Mouse (Mus musculus) CH12.LX (cell line): ENCODE data around the gene Ltb.

Source experiments
- CHD1 ChIP-seq: IDR thresholded peaks from 2 replicates; pipeline ENCODE4 v1.6.1; 2012; ENCODE audit warnings: low read depth, low read length, improper control_type of control experiment, inconsistent platforms
- CTCF ChIP-seq, 2 experiments: IDR thresholded peaks in 1 of 2; conservative IDR thresholded peaks in 1 of 2; 2 replicates each; pipeline ENCODE4 v1.5.1; 2011 to 2012; ENCODE audit warnings: low read depth in 2 of 2, low read length in 2 of 2, improper control_type of control experiment in 1 of 2, inconsistent platforms in 1 of 2, mild to moderate bottlenecking in 1 of 2, moderate library complexity in 1 of 2
- ELF1 ChIP-seq: IDR thresholded peaks from 2 replicates; pipeline ENCODE4 v1.6.1; 2014; ENCODE audit warnings: low read depth, mild to moderate bottlenecking, inconsistent platforms, low read length, improper control_type of control experiment
- ETS1 ChIP-seq: conservative IDR thresholded peaks from 2 replicates; pipeline ENCODE4 v1.6.1; 2012; ENCODE audit warnings: low read depth, mild to moderate bottlenecking, inconsistent platforms, low read length, improper control_type of control experiment, moderate library complexity
- MAZ ChIP-seq: IDR thresholded peaks from 2 replicates; pipeline ENCODE4 v1.6.1; 2012; ENCODE audit warnings: low read depth, mild to moderate bottlenecking, inconsistent platforms, low read length, improper control_type of control experiment, moderate library complexity
- RCOR1 ChIP-seq: conservative IDR thresholded peaks from 2 replicates; pipeline ENCODE4 v1.6.1; 2012; ENCODE audit warnings: low read depth, mild to moderate bottlenecking, inconsistent platforms, low read length, improper control_type of control experiment
- USF1 ChIP-seq: IDR thresholded peaks from 2 replicates; pipeline ENCODE4 v1.6.1; 2014; ENCODE audit warnings: low read depth, mild to moderate bottlenecking, inconsistent platforms, low read length, improper control_type of control experiment
- USF2 ChIP-seq: conservative IDR thresholded peaks from 2 replicates; pipeline ENCODE4 v1.6.1; 2011; ENCODE audit warnings: low read depth, low read length, improper control_type of control experiment
- ZC3H11A ChIP-seq: IDR thresholded peaks from 2 replicates; pipeline ENCODE4 v1.6.1; 2012; ENCODE audit warnings: low read depth, mild to moderate bottlenecking, inconsistent platforms, low read length, improper control_type of control experiment

DNA sequence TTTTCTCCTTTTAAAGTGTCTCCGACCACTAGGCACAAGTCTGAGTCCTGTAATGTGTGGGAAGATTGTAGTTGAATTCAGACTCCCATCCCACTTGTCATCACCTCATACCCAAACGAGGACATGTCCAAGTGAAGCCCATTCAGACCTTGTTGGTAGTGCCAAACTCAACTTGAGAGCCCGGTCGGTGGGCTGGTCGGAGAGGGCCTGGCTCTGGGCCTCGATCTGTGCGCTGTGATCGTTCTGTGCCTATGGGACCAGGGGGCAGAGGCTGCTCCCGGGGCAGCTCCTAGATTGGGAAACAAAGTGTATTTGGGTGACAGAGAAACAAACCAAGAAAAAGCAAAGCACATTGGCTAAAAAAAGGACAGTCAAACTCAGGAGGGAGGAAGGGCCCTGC is 41.2 kb upstream of the Ltb start:
- no peak for TF ChIP-seq CTCF (conservative IDR thresholded peaks at IDR 0.05 in 1 of 2, IDR thresholded peaks at IDR 0.05 in 1 of 2; ENCODE audit: low read depth in 2 of 2, low read length in 2 of 2)
- no peak for TF ChIP-seq ETS1
- TF ChIP-seq MAZ = no peak
- TF ChIP-seq RCOR1 = no peak
- no peak for TF ChIP-seq USF2
- TF ChIP-seq ZC3H11A = no peak
- no peak for TF ChIP-seq ELF1
- TF ChIP-seq USF1 = no peak
- no peak for TF ChIP-seq CHD1
